Mouse (Mus musculus): ENCODE results near the gene Ccl5. TPM values are rescaled to one million over a fixed set of nuclear protein-coding genes. Genes with fewer than 3 reads are reported as not detected.

Ccl5 gene
- polyA plus RNA-seq, 1 experiment from 2014 or later: 0.52 TPM

- no peaks in the 10 kb centered on the region for H3K9me3 ChIP-seq (replicated peaks)
- no peak for ATAC-seq (replicated peaks; ENCODE audit: insufficient number of reproducible peaks, insufficient read depth, low FRiP score, low read depth)
- no peaks in the 10 kb centered on the region for H3K27me3 ChIP-seq
- 71% methylated on average over 3 of the region's 3 CpGs for WGBS
- no peak overlapping the region for H3K4me3 ChIP-seq
- H3K36me3 ChIP-seq: no peaks in the 10 kb centered on the region
- peaks cover 10% of the 10 kb centered on the region; the same call in 1 of the 2 replicates for H3K4me1 ChIP-seq (replicated peaks)
- no peak overlapping the region for H3K27ac ChIP-seq
- H3K9ac ChIP-seq: no peak overlapping the region
- H3K4me2 ChIP-seq: no peak overlapping the region
These were observed 6.5 kb upstream of the Ccl5 start for GRCm38 (mm10) chr11:83536831-83537230.

GRCm38 (mm10) chr11:83534609-83535423, 4.5 kb upstream of the Ccl5 start:
- H3K4me2 ChIP-seq: peak overlapping the region; percentile 32
- H3K4me1 ChIP-seq (replicated peaks): peaks cover 10% of the 10 kb centered on the region; the same call in 1 of the 2 replicates
- H3K4me3 ChIP-seq: 0 out of 2 replicates have a peak overlapping the region, but pooled peaks have one; percentile 10
- WGBS: 38% methylated on average over 13 of the region's 13 CpGs
- no peak overlapping the region for H3K9ac ChIP-seq
- peak; percentile 64 for ATAC-seq (replicated peaks; ENCODE audit: insufficient number of reproducible peaks, insufficient read depth, low FRiP score, low read depth)
- no peaks in the 10 kb centered on the region for H3K36me3 ChIP-seq
- H3K27ac ChIP-seq: peak overlapping the region; percentile 22
- no peaks in the 10 kb centered on the region for H3K27me3 ChIP-seq
- no peaks in the 10 kb centered on the region for H3K9me3 ChIP-seq (replicated peaks)

GRCm38 (mm10) chr11:83534143-83534542, 3.8 kb upstream of the Ccl5 start:
- Histone ChIP-seq H3K36me3 (no peaks in the 10 kb centered on the region), H3K9ac (no peak overlapping the region), H3K4me2 (peak overlapping the region; percentile 32), H3K4me1 (replicated peaks) (peaks cover 10% of the 10 kb centered on the region; the same call in 1 of the 2 replicates), H3K9me3 (replicated peaks) (no peaks in the 10 kb centered on the region), H3K27ac (peak overlapping the region; percentile 22), H3K27me3 (no peaks in the 10 kb centered on the region), H3K4me3 (0 out of 2 replicates have a peak overlapping the region, but pooled peaks have one; percentile 10)
- ATAC-seq (replicated peaks; ENCODE audit: insufficient number of reproducible peaks, insufficient read depth, low FRiP score, low read depth): no peak
- WGBS: 66% methylated on average over 8 of the region's 8 CpGs

- no peak overlapping the region for H3K9ac ChIP-seq
- H3K4me1 ChIP-seq (replicated peaks): peaks cover 10% of the 10 kb centered on the region; the same call in 1 of the 2 replicates
- H3K4me2 ChIP-seq: no peak overlapping the region
- no peaks in the 10 kb centered on the region for H3K27me3 ChIP-seq
- no peaks in the 10 kb centered on the region for H3K36me3 ChIP-seq
- H3K9me3 ChIP-seq (replicated peaks): no peaks in the 10 kb centered on the region
- H3K4me3 ChIP-seq: no peak overlapping the region
- H3K27ac ChIP-seq: no peak overlapping the region
- WGBS: 82% methylated on average over 1 of the region's 1 CpGs
- no peak for ATAC-seq (replicated peaks; ENCODE audit: insufficient number of reproducible peaks, insufficient read depth, low FRiP score, low read depth)
These were observed 2.9 kb upstream of the Ccl5 start for GRCm38 (mm10) chr11:83533192-83533591.

GRCm38 (mm10) chr11:83529024-83529423, 1.3 kb downstream of the Ccl5 start:
- H3K27me3 ChIP-seq: no peaks in the 10 kb centered on the region
- no peak overlapping the region for H3K9ac ChIP-seq
- H3K4me2 ChIP-seq: no peak overlapping the region
- H3K4me1 ChIP-seq (replicated peaks): peaks cover under 1% of the 10 kb centered on the region; the same call in 1 of the 2 replicates
- H3K4me3 ChIP-seq: no peak overlapping the region
- H3K27ac ChIP-seq: no peak overlapping the region
- no peaks in the 10 kb centered on the region for H3K36me3 ChIP-seq
- no peaks in the 10 kb centered on the region for H3K9me3 ChIP-seq (replicated peaks)
- no peak for ATAC-seq (replicated peaks; ENCODE audit: insufficient number of reproducible peaks, insufficient read depth, low FRiP score, low read depth)
- 65% methylated on average over 12 of the region's 12 CpGs for WGBS

- Histone ChIP-seq H3K27ac (no peak within 1 kb of the TSS), H3K9me3 (replicated peaks) (no peaks in the 10 kb centered on the region), H3K4me2 (no peak within 1 kb of the TSS), H3K4me1 (replicated peaks) (no peaks in the 10 kb centered on the region), H3K27me3 (no peaks in the 10 kb centered on the region), H3K4me3 (no peak within 1 kb of the TSS), H3K36me3 (no peaks in the 10 kb centered on the region), H3K9ac (no peak within 1 kb of the TSS)
- WGBS: 78% methylated on average over 3 of the region's 3 CpGs
- no peak for ATAC-seq (replicated peaks; ENCODE audit: insufficient number of reproducible peaks, insufficient read depth, low FRiP score, low read depth)
These were observed 8.2 kb downstream of the Ccl5 start, which contains the start of gene Heatr9 for GRCm38 (mm10) chr11:83522075-83522474. Gene Heatr9 (minus strand): TSS chr11:83522175.

GRCm38 (mm10) chr11:83518371-83518770, 11.9 kb downstream of the Ccl5 start:
- Histone ChIP-seq H3K27me3 (no peaks in the 10 kb centered on the region), H3K9ac (no peak overlapping the region), H3K4me2 (no peak overlapping the region), H3K27ac (no peak overlapping the region), H3K4me1 (replicated peaks) (no peaks in the 10 kb centered on the region), H3K36me3 (no peaks in the 10 kb centered on the region), H3K4me3 (no peak overlapping the region), H3K9me3 (replicated peaks) (no peaks in the 10 kb centered on the region)
- ATAC-seq (replicated peaks; ENCODE audit: insufficient number of reproducible peaks, insufficient read depth, low FRiP score, low read depth): no peak
- WGBS: 70% methylated on average over 6 of the region's 6 CpGs

- H3K9me3 ChIP-seq (replicated peaks): no peaks in the 10 kb centered on the region
- no peaks in the 10 kb centered on the region for H3K36me3 ChIP-seq
- ATAC-seq (replicated peaks; ENCODE audit: insufficient number of reproducible peaks, insufficient read depth, low FRiP score, low read depth): no peak
- H3K27ac ChIP-seq: no peak overlapping the region
- no peaks in the 10 kb centered on the region for H3K27me3 ChIP-seq
- no peak overlapping the region for H3K4me2 ChIP-seq
- H3K4me1 ChIP-seq (replicated peaks): no peaks in the 10 kb centered on the region
- no peak overlapping the region for H3K9ac ChIP-seq
- H3K4me3 ChIP-seq: no peak overlapping the region
These were observed 13.2 kb downstream of the Ccl5 start for GRCm38 (mm10) chr11:83517153-83517552.

- Histone ChIP-seq H3K4me1 (replicated peaks) (0 out of 2 replicates have a peak, but pooled peaks cover 3% of the 10 kb centered on the region), H3K4me2 (no peak overlapping the region), H3K4me3 (no peak overlapping the region), H3K9ac (no peak overlapping the region), H3K9me3 (replicated peaks) (no peaks in the 10 kb centered on the region), H3K27ac (no peak overlapping the region), H3K36me3 (peaks cover 27% of the 10 kb centered on the region), H3K27me3 (no peaks in the 10 kb centered on the region)
- ATAC-seq (replicated peaks; ENCODE audit: insufficient number of reproducible peaks, insufficient read depth, low FRiP score, low read depth): no peak
These were observed 20.8 kb downstream of the Ccl5 start for GRCm38 (mm10) chr11:83509521-83509920.

- Histone ChIP-seq H3K36me3 (peaks cover 61% of the 10 kb centered on the region), H3K27ac (no peak overlapping the region), H3K4me1 (replicated peaks) (0 out of 2 replicates have a peak, but pooled peaks cover 3% of the 10 kb centered on the region), H3K4me3 (no peak overlapping the region), H3K9me3 (replicated peaks) (no peaks in the 10 kb centered on the region), H3K27me3 (no peaks in the 10 kb centered on the region), H3K9ac (no peak overlapping the region), H3K4me2 (no peak overlapping the region)
- 93% methylated on average over 5 of the region's 5 CpGs for WGBS
- ATAC-seq (replicated peaks; ENCODE audit: insufficient number of reproducible peaks, insufficient read depth, low FRiP score, low read depth): no peak
These were observed 26.0 kb downstream of the Ccl5 start for GRCm38 (mm10) chr11:83504308-83504707.

GRCm38 (mm10) chr11:83495571-83495970, 34.7 kb downstream of the Ccl5 start:
- H3K4me2 ChIP-seq: no peak overlapping the region
- no peaks in the 10 kb centered on the region for H3K9me3 ChIP-seq (replicated peaks)
- ATAC-seq (replicated peaks; ENCODE audit: insufficient number of reproducible peaks, insufficient read depth, low FRiP score, low read depth): no peak
- H3K27me3 ChIP-seq: no peaks in the 10 kb centered on the region
- no peaks in the 10 kb centered on the region; the same call in 1 of the 2 replicates for H3K4me1 ChIP-seq (replicated peaks)
- WGBS: 84% methylated on average over 2 of the region's 2 CpGs
- peaks cover 5% of the 10 kb centered on the region; the same call in 1 of the 2 replicates for H3K36me3 ChIP-seq
- H3K9ac ChIP-seq: no peak overlapping the region
- H3K4me3 ChIP-seq: no peak overlapping the region
- H3K27ac ChIP-seq: no peak overlapping the region

GRCm38 (mm10) chr11:83491488-83491887, 38.8 kb downstream of the Ccl5 start:
- Histone ChIP-seq H3K27ac (no peak overlapping the region), H3K4me3 (no peak overlapping the region), H3K9me3 (replicated peaks) (no peaks in the 10 kb centered on the region), H3K4me2 (no peak overlapping the region), H3K9ac (no peak overlapping the region), H3K36me3 (peaks cover 19% of the 10 kb centered on the region), H3K27me3 (no peaks in the 10 kb centered on the region), H3K4me1 (replicated peaks) (no peaks in the 10 kb centered on the region; the same call in 1 of the 2 replicates)
- ATAC-seq (replicated peaks; ENCODE audit: insufficient number of reproducible peaks, insufficient read depth, low FRiP score, low read depth): no peak
- 88% methylated on average over 4 of the region's 4 CpGs for WGBS
